Mouse (Mus musculus) gastrocnemius, postnatal 25 days (tissue): ENCODE results near the gene Trim65. TPM values are rescaled to one million over a fixed set of nuclear protein-coding genes. Genes with fewer than 3 reads are reported as not detected.

Experiments used
- DNase-seq: peaks from one replicate; pipeline ENCODE4 v3.0.0; 2022
- total RNA-seq, 2 experiments: library from RNA; stranded (reverse); gene quantifications; 1 replicate in 1 of 2; 2 replicates in 1 of 2; pipeline ENCODE4 v1.2.3; 2021

Gene Trim65
- total RNA-seq, 2 experiments from 2014 or later = 5.1 to 5.4 TPM

- no peak for DNase-seq
Observed at GRCm38 (mm10) chr11:116088741-116089394, 42.1 kb downstream of the Trim65 start.

GRCm38 (mm10) chr11:116088188-116088587, 42.7 kb downstream of the Trim65 start:
- no peak for DNase-seq

GRCm38 (mm10) chr11:116087194-116088130, 43.5 kb downstream of the Trim65 start:
- DNase-seq = peak; percentile 88

- DNase-seq = peak; percentile 98
Observed at GRCm38 (mm10) chr11:116086258-116087193, 44.4 kb downstream of the Trim65 start, which contains the start of gene Wbp2. Gene Wbp2 (minus strand): TSS chr11:116086995.

- DNase-seq = no peak
Observed at GRCm38 (mm10) chr11:116084166-116084565, 46.8 kb downstream of the Trim65 start.

- DNase-seq = no peak
Observed at GRCm38 (mm10) chr11:116083096-116083672, 47.7 kb downstream of the Trim65 start.

- no peak for DNase-seq
Observed at GRCm38 (mm10) chr11:116081081-116081480, 49.8 kb downstream of the Trim65 start.

GRCm38 (mm10) chr11:116079511-116079910, 51.4 kb downstream of the Trim65 start:
- no peak for DNase-seq

GRCm38 (mm10) chr11:116078676-116079320, 52.1 kb downstream of the Trim65 start:
- no peak for DNase-seq

- peak; percentile 44 for DNase-seq
Observed at GRCm38 (mm10) chr11:116078221-116078620, 52.7 kb downstream of the Trim65 start.

- DNase-seq = no peak
Observed at GRCm38 (mm10) chr11:116077446-116078204, 53.3 kb downstream of the Trim65 start, which contains the start of gene Unc13d. Gene Unc13d (minus strand): TSS chr11:116077961.

- DNase-seq = no peak
Observed at GRCm38 (mm10) chr11:116076836-116077235, 54.1 kb downstream of the Trim65 start.

- no peak for DNase-seq
Observed at GRCm38 (mm10) chr11:116076266-116076540, 54.7 kb downstream of the Trim65 start.

- no peak for DNase-seq
Observed at GRCm38 (mm10) chr11:116075539-116076265, 55.2 kb downstream of the Trim65 start.

GRCm38 (mm10) chr11:116074436-116074991, 56.4 kb downstream of the Trim65 start:
- no peak for DNase-seq

- no peak for DNase-seq
Observed at GRCm38 (mm10) chr11:116072608-116073007, 58.3 kb downstream of the Trim65 start.
